Mouse (Mus musculus): Measurements from ENCODE around the gene Bdp1. TPM values are rescaled to one million over a fixed set of nuclear protein-coding genes. Genes with fewer than 3 reads are reported as not detected.

The Bdp1 gene
- polyA plus RNA-seq (2012; rRNA removed) = 14.1 and 15.3 TPM in 2 replicates

DNA sequence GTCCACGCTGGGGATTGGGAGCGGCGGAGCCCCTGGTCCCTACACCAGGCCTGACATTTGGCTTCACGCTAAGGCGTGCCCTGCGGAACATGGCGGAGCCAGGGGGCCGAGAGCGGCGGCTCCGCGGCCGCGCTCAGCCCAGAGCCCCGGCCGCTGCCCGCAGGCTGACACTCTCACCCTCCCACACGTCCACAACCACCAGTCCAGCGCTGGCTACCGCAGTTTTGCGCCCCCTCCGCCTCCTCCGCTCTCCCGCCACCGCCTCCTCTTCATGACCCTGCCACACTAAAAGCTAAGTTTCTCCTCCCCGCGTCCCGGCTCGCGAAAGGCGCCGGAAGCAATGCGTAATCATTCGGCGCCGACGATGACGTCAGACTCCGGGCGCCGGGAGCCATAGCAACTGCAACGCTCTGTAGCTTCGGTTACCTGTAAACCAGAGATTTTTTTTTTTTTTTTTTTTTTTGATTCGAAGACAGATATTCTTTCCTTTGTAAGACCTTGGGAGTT is at the start of gene Bdp1:
Gene Bdp1 (minus strand): TSS at position 323 of the 507 bp plus-strand sequence.

DNA sequence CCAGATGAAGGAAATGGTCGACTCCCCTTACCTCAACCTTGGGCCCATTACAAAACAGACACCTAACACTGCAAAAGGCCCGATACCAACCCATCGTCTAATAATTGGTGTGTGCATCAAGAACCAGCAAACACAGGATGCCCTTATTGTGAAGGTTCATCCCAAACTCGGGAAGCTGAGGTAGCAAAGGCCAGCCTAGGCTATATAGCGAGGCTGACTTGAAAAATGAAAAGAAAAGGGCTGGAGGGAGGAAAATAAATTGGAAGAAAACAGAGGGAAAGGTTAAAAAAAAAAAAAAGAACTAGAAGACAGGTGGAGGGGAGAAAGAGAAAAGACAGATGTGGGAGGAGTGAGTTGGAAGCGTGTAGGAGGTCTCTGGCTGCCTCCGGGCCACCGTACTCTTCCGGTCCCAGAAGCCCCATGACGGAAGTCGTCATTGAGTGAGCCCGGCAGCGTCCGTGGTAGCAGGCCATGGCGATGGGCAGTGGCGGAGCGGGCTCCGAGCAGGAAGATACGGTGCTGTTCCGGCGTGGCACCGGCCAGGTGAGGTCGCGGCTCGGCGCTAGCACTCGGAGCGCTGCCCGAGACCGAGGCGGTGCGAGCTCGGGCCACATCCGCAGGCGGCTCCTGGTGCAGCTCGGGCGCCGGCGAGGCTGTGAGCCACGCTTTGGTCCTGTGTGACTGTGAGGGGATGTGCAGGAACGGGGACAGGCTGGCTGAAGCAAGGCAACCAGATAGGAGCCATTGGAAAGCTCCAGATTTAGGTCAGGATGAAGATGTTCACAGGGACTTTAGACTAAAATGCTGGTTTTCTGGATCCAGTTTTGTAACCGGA is 20.8 kb upstream of the Bdp1 start, which contains the start of gene Smn1:
Gene Smn1 (plus strand): TSS at position 430 of the 835 bp plus-strand sequence.

DNA sequence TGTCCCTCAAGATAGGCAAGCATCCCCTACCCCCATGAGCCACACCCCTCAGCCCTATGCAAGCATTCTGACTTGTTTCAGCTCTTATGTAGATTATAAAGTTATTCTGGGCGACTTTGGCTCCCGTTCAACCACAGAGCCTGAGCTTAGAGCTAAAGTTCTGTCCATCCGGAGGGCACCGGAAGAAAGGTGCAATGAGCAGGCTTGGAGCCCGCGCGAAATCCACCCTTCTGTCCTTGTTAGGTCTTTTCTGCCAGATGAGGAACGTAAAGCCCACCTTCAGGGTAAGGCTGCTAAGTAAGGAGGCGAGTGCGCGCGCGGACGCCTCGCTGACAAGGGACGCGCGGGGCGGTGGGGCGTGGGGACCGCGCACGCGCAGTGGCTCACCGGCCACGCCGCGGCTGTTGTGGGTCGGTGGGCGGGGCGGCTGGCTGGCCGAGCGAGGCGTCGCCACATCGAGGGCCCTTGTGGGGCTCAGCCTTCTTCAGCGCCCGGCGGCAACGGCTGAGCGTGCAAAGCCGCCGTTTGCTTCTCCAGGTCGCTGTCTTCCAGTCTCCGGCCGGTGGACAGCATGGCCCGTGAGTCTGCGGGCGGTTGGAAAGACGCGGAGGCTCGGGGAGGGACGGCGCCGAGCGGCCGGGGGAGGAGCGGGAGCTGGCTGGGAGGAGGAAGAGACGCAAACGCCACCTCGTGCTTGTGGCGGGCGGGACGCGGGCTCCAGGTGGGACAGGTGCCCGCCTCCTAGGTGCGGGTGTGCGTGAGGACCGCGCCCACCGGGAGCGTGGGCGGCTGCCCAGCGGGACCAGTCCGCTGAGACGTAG is 4.0 kb upstream of the Bdp1 start, which contains the start of gene Serf1:
Gene Serf1 (plus strand): TSS at position 361 of the 821 bp plus-strand sequence.

DNA sequence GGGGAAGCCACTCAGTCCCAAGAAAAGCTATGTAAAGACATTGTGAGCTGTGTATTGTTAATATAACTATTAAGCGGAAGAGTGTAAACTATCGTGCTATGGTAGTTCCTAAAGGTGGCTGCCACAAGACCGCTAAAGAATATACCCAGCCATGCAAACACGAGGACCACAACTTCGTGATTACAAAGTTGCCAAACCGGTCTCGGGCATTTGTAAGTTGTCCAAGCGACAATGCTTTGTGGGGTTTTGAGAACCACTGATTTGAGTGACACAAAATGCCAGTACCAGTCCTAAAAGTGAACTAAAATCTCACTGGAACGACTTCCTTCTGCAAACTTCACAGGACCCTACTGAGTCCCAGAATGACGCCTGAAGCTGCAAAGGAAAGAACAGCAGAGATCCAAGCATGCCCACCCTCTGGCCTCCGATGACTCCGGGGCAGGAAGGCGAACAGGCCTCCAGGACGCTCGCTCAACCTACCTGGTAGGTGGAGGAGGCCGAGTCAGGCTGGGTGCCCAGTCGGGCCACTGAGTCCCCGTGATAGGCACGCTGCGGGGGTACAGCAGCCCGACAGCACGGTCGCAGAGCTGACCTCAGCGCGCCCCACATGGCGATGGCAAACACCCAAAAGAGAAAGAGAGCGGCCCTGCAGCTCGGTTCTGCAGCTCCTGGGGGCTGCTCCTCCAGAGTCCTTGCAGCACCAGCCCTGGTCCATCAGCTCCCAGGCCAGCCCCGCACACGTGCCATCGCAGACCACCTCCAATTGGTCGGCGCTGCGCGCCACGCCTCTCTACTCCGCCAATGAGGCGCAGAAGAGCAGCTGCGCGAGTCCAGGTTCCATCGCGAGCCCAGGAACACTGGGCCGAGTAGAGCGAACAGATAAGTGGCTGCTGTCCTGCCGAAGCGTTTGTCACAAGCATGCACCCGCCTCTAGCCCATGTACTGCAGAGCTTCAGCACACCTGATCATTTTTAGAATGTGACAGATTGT is 88.7 kb downstream of the Bdp1 start, which contains the start of gene Mccc2:
Gene Mccc2 (minus strand): TSS at position 734 of the 990 bp plus-strand sequence.

Other genes with a start within 250 kb of the Bdp1 start
- 5.5 and 5.7 TPM in 2 replicates for gene Cartpt, start 203.0 kb downstream of the Bdp1 start, polyA plus RNA-seq (2012; rRNA removed)
- 13.9 and 15.4 TPM in 2 replicates for gene Mccc2, start 88.4 kb downstream of the Bdp1 start, polyA plus RNA-seq (2012; rRNA removed)
- 308 and 360 TPM in 2 replicates for gene Serf1, start 3.9 kb upstream of the Bdp1 start, polyA plus RNA-seq (2012; rRNA removed)
- gene Smn1, start 20.8 kb upstream of the Bdp1 start, polyA plus RNA-seq (2012; rRNA removed) = 61.9 and 63.2 TPM in 2 replicates
- gene Naip2, start 98.0 kb upstream of the Bdp1 start, polyA plus RNA-seq (2012; rRNA removed) = 0.12 and 0.16 TPM in 2 replicates
- gene Naip5, start 142.3 kb upstream of the Bdp1 start, polyA plus RNA-seq (2012; rRNA removed) = 0.36 and 0.41 TPM in 2 replicates
- 0.17 TPM in 2 replicates for gene Naip6, start 213.6 kb upstream of the Bdp1 start, polyA plus RNA-seq (2012; rRNA removed)